Mouse (Mus musculus) T-helper 17 cell (primary cell): ENCODE data around the gene Tle6.

Experiments
- in situ Hi-C, 2 experiments: fragments of 300-600 bp; cut with MboI, MseI; formaldehyde crosslinking; loops; 1 replicate in 1 of 2; 2 replicates in 1 of 2; pipeline ENCODE4 v1.15.1; 2025; ENCODE audit warnings: high pct_unique_total_duplicates in 2 of 2

Tle6 gene

GRCm38 (mm10) chr10:81565257-81566228, 35.3 kb downstream of the Tle6 start:
- in situ Hi-C loops = no loop called here

GRCm38 (mm10) chr10:81564734-81565133, 36.1 kb downstream of the Tle6 start:
- in situ Hi-C loops = no loop called here

GRCm38 (mm10) chr10:81564216-81564615, 36.7 kb downstream of the Tle6 start:
- in situ Hi-C loops = no loop called here

- in situ Hi-C loops = no loop called here
These were observed 37.4 kb downstream of the Tle6 start for GRCm38 (mm10) chr10:81563481-81563880.

GRCm38 (mm10) chr10:81562411-81562810, 38.5 kb downstream of the Tle6 start:
- in situ Hi-C loops = no loop called here

GRCm38 (mm10) chr10:81560719-81561459, 40.0 kb downstream of the Tle6 start:
- in situ Hi-C loops = no loop called here

GRCm38 (mm10) chr10:81559627-81560539, 41.0 kb downstream of the Tle6 start:
- in situ Hi-C loops = no loop called here

GRCm38 (mm10) chr10:81559163-81559626, 41.7 kb downstream of the Tle6 start, which contains the start of gene Aes:
Gene Aes, plus strand, starts transcription at chr10:81559488.
- in situ Hi-C loops = no loop called here

- in situ Hi-C loops = no loop called here
These were observed 43.4 kb downstream of the Tle6 start for GRCm38 (mm10) chr10:81557491-81557890.

- in situ Hi-C loops = no loop called here
These were observed 44.6 kb downstream of the Tle6 start for GRCm38 (mm10) chr10:81556282-81556681.

GRCm38 (mm10) chr10:81553807-81554755, 46.8 kb downstream of the Tle6 start:
- in situ Hi-C loops = no loop called here

GRCm38 (mm10) chr10:81553232-81553631, 47.6 kb downstream of the Tle6 start:
- in situ Hi-C loops = no loop called here

- in situ Hi-C loops = no loop called here
These were observed 49.2 kb downstream of the Tle6 start for GRCm38 (mm10) chr10:81551597-81552102.

GRCm38 (mm10) chr10:81550257-81550656, 50.6 kb downstream of the Tle6 start:
- in situ Hi-C loops = no loop called here

GRCm38 (mm10) chr10:81548944-81549343, 51.9 kb downstream of the Tle6 start:
- in situ Hi-C loops = loop anchor here in 1 of 2 experiments (5.0 kb wide), 1 partner anchor 257 kb away; the partner anchor contains the start of genes Pip5k1c and Tjp3

- in situ Hi-C loops = loop anchor here in 1 of 2 experiments (5.0 kb wide), 1 partner anchor 255 kb away; the partner anchor contains the start of genes Pip5k1c and Tjp3
These were observed 53.9 kb downstream of the Tle6 start for GRCm38 (mm10) chr10:81546788-81547571.

GRCm38 (mm10) chr10:81546332-81546731, 54.5 kb downstream of the Tle6 start:
- in situ Hi-C loops = loop anchor here in 1 of 2 experiments (5.0 kb wide), 1 partner anchor 254 kb away; the partner anchor contains the start of genes Pip5k1c and Tjp3

GRCm38 (mm10) chr10:81545161-81545747, 55.6 kb downstream of the Tle6 start, which contains the start of gene Gna11:
Gene Gna11, minus strand, starts transcription at chr10:81545190.
- in situ Hi-C loops = loop anchor here in 1 of 2 experiments (5.0 kb wide), 1 partner anchor 253 kb away; the partner anchor contains the start of genes Pip5k1c and Tjp3
